Mouse (Mus musculus) testis, adult 2 months (tissue): Measurements from ENCODE around the gene Scmh1.

Experiments
- CTCF ChIP-seq: fragments of 200-500 bp; IDR thresholded peaks from 2 replicates; pipeline ENCODE4 v1.5.1; 2012; ENCODE audit warnings: low read depth, mild to moderate bottlenecking, inconsistent platforms, low read length, moderate library complexity; ENCODE audit not compliant: control insufficient read depth, insufficient read depth, insufficient replicate concordance
- POLR2A ChIP-seq: fragments of 200-500 bp; IDR thresholded peaks from 2 replicates; pipeline ENCODE4 v1.6.1; 2012; ENCODE audit warnings: low read depth, mild to moderate bottlenecking, inconsistent platforms, low read length, moderate library complexity; ENCODE audit not compliant: control insufficient read depth

GRCm38 (mm10) chr4:120528171-120528570 is 123.1 kb downstream of the Scmh1 start:
- 0 out of 2 replicates have a peak, but pooled peaks have one; percentile 3 for TF ChIP-seq POLR2A
- no peak for TF ChIP-seq CTCF
